Mouse (Mus musculus) midbrain, embryonic 11.5 days (tissue): ENCODE measurements at regions not wholly inside any gene's neighbourhood (a gene's known extent, or its start where the extent isn't known, plus 50 kb on each side); places are given as distances from the start of the nearest gene placed in this dataset.
A peak's percentile ranks its signal among the peaks of the same experiment; 100 is the strongest.

Experiments
- ATAC-seq: fragments of 200-750 bp; cut with Nextera tagmentation; 2 replicates; pipeline ENCODE4 v1.8.0; 2017; ENCODE audit warnings: moderate TSS enrichment, moderate library complexity; ENCODE audit not compliant: low FRiP score
- DNase-seq: peaks from one replicate; pipeline ENCODE4 v3.0.0; 2015; ENCODE audit warnings: low spot score; ENCODE audit errors: missing footprints
- H3K27ac ChIP-seq: fragments of 300-500 bp; sonication (generic); 2 replicates; pipeline ENCODE4 v1.5.1; 2014; ENCODE audit warnings: low read depth, low read length
- H3K27me3 ChIP-seq: fragments of 300-500 bp; sonication (generic); 2 replicates; pipeline ENCODE4 v1.6.1; 2014; ENCODE audit warnings: mild to moderate bottlenecking, low read length, moderate library complexity, mixed read lengths; ENCODE audit not compliant: control insufficient read depth, insufficient read depth
- H3K36me3 ChIP-seq: fragments of 300-500 bp; sonication (generic); 2 replicates; pipeline ENCODE4 v1.6.1; 2014; ENCODE audit warnings: mild to moderate bottlenecking, low read length, moderate library complexity, mixed read lengths; ENCODE audit not compliant: control insufficient read depth, insufficient read depth
- H3K4me1 ChIP-seq: fragments of 300-500 bp; sonication (generic); 2 replicates; pipeline ENCODE4 v1.6.1; 2014; ENCODE audit warnings: low read length; ENCODE audit not compliant: control insufficient read depth, insufficient read depth
- H3K4me2 ChIP-seq: fragments of 300-500 bp; sonication (generic); 2 replicates; pipeline ENCODE4 v1.6.1; 2014; ENCODE audit warnings: mild to moderate bottlenecking, moderate library complexity
- H3K4me3 ChIP-seq: fragments of 300-500 bp; sonication (generic); 2 replicates; pipeline ENCODE4 v1.5.1; 2014; ENCODE audit warnings: low read depth, low read length
- H3K9ac ChIP-seq: fragments of 300-500 bp; sonication (generic); 2 replicates; pipeline ENCODE4 v1.6.1; 2014; ENCODE audit warnings: low read length
- H3K9me3 ChIP-seq: fragments of 300-500 bp; sonication (generic); 2 replicates; pipeline ENCODE4 v1.6.1; 2016; ENCODE audit warnings: low read length; ENCODE audit not compliant: control insufficient read depth
- whole genome bisulfite sequencing: fragments of 180-500 bp; shearing (Covaris S2); extraction: QIAGEN DNeasy Blood & Tissue Kit; methylation state at CpG from one replicate; pipeline ENCODE4 v1.1.7; 2014; 5-methylcytosine and 5-hydroxymethylcytosine counted together

DNA sequence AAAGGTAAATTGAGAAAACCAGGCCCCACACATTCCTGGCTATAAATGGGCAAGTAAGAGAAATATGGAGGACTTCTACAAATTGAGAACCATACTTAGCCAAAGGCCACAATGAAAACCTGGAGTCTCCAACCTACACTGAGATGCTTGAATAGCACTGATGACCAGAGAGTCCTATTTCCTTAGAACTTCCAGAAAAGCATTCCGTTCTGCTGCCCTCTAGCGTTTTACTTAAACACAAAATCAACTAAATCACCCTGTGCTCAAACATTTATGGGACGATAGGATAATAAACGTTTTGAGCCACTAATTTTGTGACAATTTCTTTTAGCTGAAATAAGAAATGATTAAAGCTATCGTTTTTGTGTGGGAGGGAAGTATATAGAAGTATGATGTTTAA lies 192.9 kb downstream of the Pcdh20 start:
- WGBS: 35% methylated on average over 5 of the region's 5 CpGs
- no peaks in the 10 kb centered on the region for H3K4me1 ChIP-seq
- no peak overlapping the region for H3K4me2 ChIP-seq
- no peak overlapping the region for H3K9ac ChIP-seq
- no peak overlapping the region for H3K4me3 ChIP-seq
- H3K27me3 ChIP-seq: no peaks in the 10 kb centered on the region
- peak; percentile 44; the same call in 1 of the 2 replicates for ATAC-seq
- H3K9me3 ChIP-seq: no peaks in the 10 kb centered on the region
- DNase-seq: peak; percentile 83
- H3K36me3 ChIP-seq: no peaks in the 10 kb centered on the region
- H3K27ac ChIP-seq: no peak overlapping the region

- H3K36me3 ChIP-seq: no peaks in the 10 kb centered on the region
Observed at GRCm38 (mm10) chr14:88264771-88265170, 206.4 kb downstream of the Pcdh20 start.

GRCm38 (mm10) chr14:88259034-88259433 lies 212.2 kb downstream of the Pcdh20 start:
- DNase-seq (no peak), ATAC-seq (no peak)
- Histone ChIP-seq H3K27me3 (no peaks in the 10 kb centered on the region), H3K4me3 (no peak overlapping the region), H3K9me3 (no peaks in the 10 kb centered on the region), H3K4me2 (no peak overlapping the region), H3K9ac (no peak overlapping the region), H3K27ac (no peak overlapping the region), H3K36me3 (no peaks in the 10 kb centered on the region), H3K4me1 (no peaks in the 10 kb centered on the region)

More at GRCm38 (mm10) chr14:88264771-88265170, 206.4 kb downstream of the Pcdh20 start:
- H3K27me3 ChIP-seq: no peaks in the 10 kb centered on the region
- H3K4me3 ChIP-seq: no peak overlapping the region
- no peaks in the 10 kb centered on the region for H3K4me1 ChIP-seq
- no peak overlapping the region for H3K4me2 ChIP-seq
- ATAC-seq (no peak), DNase-seq (no peak)
- no peak overlapping the region for H3K27ac ChIP-seq
- H3K9me3 ChIP-seq: no peaks in the 10 kb centered on the region
- H3K9ac ChIP-seq: no peak overlapping the region

GRCm38 (mm10) chr14:88255131-88255530 lies 216.1 kb downstream of the Pcdh20 start:
- ATAC-seq: no peak
- 63% methylated on average over 3 of the region's 3 CpGs for WGBS
- no peak overlapping the region for H3K4me2 ChIP-seq

More at GRCm38 (mm10) chr14:88255131-88255530, 216.1 kb downstream of the Pcdh20 start:
- no peaks in the 10 kb centered on the region for H3K27me3 ChIP-seq
- H3K9ac ChIP-seq: no peak overlapping the region
- H3K9me3 ChIP-seq: no peaks in the 10 kb centered on the region
- no peak overlapping the region for H3K4me3 ChIP-seq
- no peak for DNase-seq
- no peaks in the 10 kb centered on the region for H3K4me1 ChIP-seq
- no peaks in the 10 kb centered on the region for H3K36me3 ChIP-seq
- no peak overlapping the region for H3K27ac ChIP-seq
